Comparison of ENCODE assay signal across 10 mouse cellular contexts in genomic region chr11:59960476-59961337, GRCm38 (mm10). TPM values are rescaled to one million over a fixed set of nuclear protein-coding genes. Genes with fewer than 3 reads are reported as not detected.
A peak's percentile ranks its signal among the peaks of the same experiment; 100 is the strongest.
DNase-seq lines count a peak whose midpoint lies in the region; ATAC-seq and TF ChIP-seq lines count a peak whose summit lies in the region.
"Had no signal": no experiment of that assay in that cellular context is flagged by ENCODE, and none has a peak within 500 bp of the region (broad histone marks: within the 10 kb centered on the region; RNA-seq: fewer than 3 reads in every experiment).

No protein-coding gene starts in this region.

- peaks cover 17% of the 10 kb centered on the region for H3K36me3 ChIP-seq in kidney, postnatal 0 days (ENCODE audit: insufficient read depth, low read length)
- H3K36me3 ChIP-seq in embryonic facial prominence, embryonic 12.5 days = peaks cover 15% of the 10 kb centered on the region; the same call in 1 of the 2 replicates
- H3K36me3 ChIP-seq in limb, embryonic 10.5 days = peaks cover 46% of the 10 kb centered on the region
- no peaks in the 10 kb centered on the region for H3K36me3 ChIP-seq in midbrain, embryonic 15.5 days (replicated peaks)

- peaks cover 11% of the 10 kb centered on the region for H3K4me1 ChIP-seq in kidney, postnatal 0 days (replicated peaks; ENCODE audit: insufficient read depth, low read length)
- peaks cover 54% of the 10 kb centered on the region for H3K4me1 ChIP-seq in embryonic facial prominence, embryonic 12.5 days
- peaks cover 42% of the 10 kb centered on the region for H3K4me1 ChIP-seq in limb, embryonic 10.5 days
- H3K4me1 ChIP-seq in midbrain, embryonic 15.5 days = peaks cover 25% of the 10 kb centered on the region

- no peak overlapping the region for H3K9ac ChIP-seq in kidney, postnatal 0 days (ENCODE audit: low read depth, low read length)
- H3K9ac ChIP-seq in embryonic facial prominence, embryonic 12.5 days = no peak overlapping the region
- no peak overlapping the region for H3K9ac ChIP-seq in midbrain, embryonic 15.5 days
- H3K9ac ChIP-seq: liver, embryonic 14.5 days had no signal

- DNase-seq in kidney, postnatal 0 days (ENCODE audit: low spot score) = no peak
- no peak for DNase-seq in kidney, postnatal 14 days
- peak; percentile 70 for DNase-seq in brain, adult 2 months (ENCODE audit: low read depth, low spot score)
- no peak for DNase-seq in limb, embryonic 10.5 days (ENCODE audit: low spot score)
- no peak for DNase-seq in urinary bladder, postnatal 10 days (ENCODE audit: low spot score)
- DNase-seq: thymus, postnatal 25 days had no signal

- no peak overlapping the region for H3K4me2 ChIP-seq in kidney, postnatal 0 days (ENCODE audit: low read length)
- peak overlapping the region; percentile 25; the same call in 1 of the 2 replicates for H3K4me2 ChIP-seq in embryonic facial prominence, embryonic 12.5 days (replicated peaks)
- H3K4me2 ChIP-seq in midbrain, embryonic 15.5 days = no peak overlapping the region

- WGBS in kidney, postnatal 0 days = 86% methylated on average over 20 of the region's 20 CpGs
- WGBS in embryonic facial prominence, embryonic 12.5 days = 51% methylated on average over 20 of the region's 20 CpGs
- 84% methylated on average over 20 of the region's 20 CpGs for WGBS in limb, embryonic 10.5 days
- 84% methylated on average over 20 of the region's 20 CpGs for WGBS in midbrain, embryonic 15.5 days

- no peak overlapping the region for H3K4me3 ChIP-seq in kidney, postnatal 0 days (replicated peaks; ENCODE audit: low read depth, low read length)
- no peak overlapping the region for H3K4me3 ChIP-seq in embryonic facial prominence, embryonic 12.5 days
- H3K4me3 ChIP-seq in limb, embryonic 10.5 days = no peak overlapping the region
- no peak overlapping the region for H3K4me3 ChIP-seq in midbrain, embryonic 15.5 days

- TF ChIP-seq CTCF in kidney, postnatal 0 days (IDR thresholded peaks at IDR 0.05; ENCODE audit: low read depth) = no peak

- no peaks in the 10 kb centered on the region for H3K27me3 ChIP-seq in kidney, postnatal 0 days (ENCODE audit: insufficient read depth, low read length)
- peaks cover 29% of the 10 kb centered on the region for H3K27me3 ChIP-seq in embryonic facial prominence, embryonic 12.5 days
- H3K27me3 ChIP-seq in limb, embryonic 10.5 days (ENCODE audit: low read depth, poor library complexity, severe bottlenecking) = peaks cover 35% of the 10 kb centered on the region
- H3K27me3 ChIP-seq in midbrain, embryonic 15.5 days (replicated peaks) = peaks cover 29% of the 10 kb centered on the region

- peak overlapping the region; percentile 25; the same call in 1 of the 2 replicates for H3K27ac ChIP-seq in kidney, postnatal 0 days
- peak overlapping the region; percentile 80 for H3K27ac ChIP-seq in embryonic facial prominence, embryonic 12.5 days
- peak overlapping the region; percentile 50; the same call in 1 of the 2 replicates for H3K27ac ChIP-seq in limb, embryonic 10.5 days
- no peak overlapping the region for H3K27ac ChIP-seq in midbrain, embryonic 15.5 days
- H3K27ac ChIP-seq: liver, embryonic 14.5 days had no signal

- H3K9me3 ChIP-seq in kidney, postnatal 0 days (replicated peaks; ENCODE audit: low read length) = no peaks in the 10 kb centered on the region
- no peaks in the 10 kb centered on the region for H3K9me3 ChIP-seq in embryonic facial prominence, embryonic 12.5 days
- H3K9me3 ChIP-seq in limb, embryonic 10.5 days (replicated peaks) = no peaks in the 10 kb centered on the region
- no peaks in the 10 kb centered on the region for H3K9me3 ChIP-seq in midbrain, embryonic 15.5 days

- no peak for ATAC-seq in kidney, postnatal 0 days (replicated peaks; ENCODE audit: low FRiP score, low read depth)
- ATAC-seq in embryonic facial prominence, embryonic 12.5 days (ENCODE audit: insufficient number of reproducible peaks, insufficient read depth, low FRiP score, low TSS enrichment) = peak; percentile 67; the same call in 1 of the 2 replicates
- no peak for ATAC-seq in midbrain, embryonic 15.5 days (replicated peaks)
- ATAC-seq: inflammation-experienced regulatory T-cells, adult 6 months had no signal

RNA-seq across cellular contexts. Expression of gene Rasd1, which starts 4.0 kb away (rescaled TPM):
- 7.4 and 7.9 TPM in 2 replicates for polyA plus RNA-seq in kidney, postnatal 0 days (2015; fragmentation: Nextera tagmentation; extraction: Ambion mirVana)
- 2.6 and 3.2 TPM in 2 replicates for polyA plus RNA-seq in embryonic facial prominence, embryonic 12.5 days (2016; fragmentation: Nextera tagmentation; extraction: Ambion mirVana)
- polyA plus RNA-seq in limb, embryonic 10.5 days (2016; fragmentation: Nextera tagmentation; extraction: Ambion mirVana) = 1.0 and 1.1 TPM in 2 replicates
- 1.2 and 1.6 TPM in 2 replicates for polyA plus RNA-seq in midbrain, embryonic 15.5 days (2015; fragmentation: Nextera tagmentation; extraction: Ambion mirVana)

RNA-seq across cellular contexts. Expression of gene Med9, which starts 12.7 kb away (rescaled TPM):
- 38.9 and 40.2 TPM in 2 replicates for polyA plus RNA-seq in kidney, postnatal 0 days (2015; fragmentation: Nextera tagmentation; extraction: Ambion mirVana)
- polyA plus RNA-seq in embryonic facial prominence, embryonic 12.5 days (2016; fragmentation: Nextera tagmentation; extraction: Ambion mirVana) = 36.7 and 38.9 TPM in 2 replicates
- polyA plus RNA-seq in limb, embryonic 10.5 days (2016; fragmentation: Nextera tagmentation; extraction: Ambion mirVana) = 50.1 and 55.7 TPM in 2 replicates
- 32.4 and 33.7 TPM in 2 replicates for polyA plus RNA-seq in midbrain, embryonic 15.5 days (2015; fragmentation: Nextera tagmentation; extraction: Ambion mirVana)
